Mouse (Mus musculus): Measurements from ENCODE around the gene Chdh. TPM values are rescaled to one million over a fixed set of nuclear protein-coding genes. Genes with fewer than 3 reads are reported as not detected.

Gene Chdh
- 8.8 and 13.5 TPM in 2 replicates for polyA plus RNA-seq (2012; rRNA removed)

DNA sequence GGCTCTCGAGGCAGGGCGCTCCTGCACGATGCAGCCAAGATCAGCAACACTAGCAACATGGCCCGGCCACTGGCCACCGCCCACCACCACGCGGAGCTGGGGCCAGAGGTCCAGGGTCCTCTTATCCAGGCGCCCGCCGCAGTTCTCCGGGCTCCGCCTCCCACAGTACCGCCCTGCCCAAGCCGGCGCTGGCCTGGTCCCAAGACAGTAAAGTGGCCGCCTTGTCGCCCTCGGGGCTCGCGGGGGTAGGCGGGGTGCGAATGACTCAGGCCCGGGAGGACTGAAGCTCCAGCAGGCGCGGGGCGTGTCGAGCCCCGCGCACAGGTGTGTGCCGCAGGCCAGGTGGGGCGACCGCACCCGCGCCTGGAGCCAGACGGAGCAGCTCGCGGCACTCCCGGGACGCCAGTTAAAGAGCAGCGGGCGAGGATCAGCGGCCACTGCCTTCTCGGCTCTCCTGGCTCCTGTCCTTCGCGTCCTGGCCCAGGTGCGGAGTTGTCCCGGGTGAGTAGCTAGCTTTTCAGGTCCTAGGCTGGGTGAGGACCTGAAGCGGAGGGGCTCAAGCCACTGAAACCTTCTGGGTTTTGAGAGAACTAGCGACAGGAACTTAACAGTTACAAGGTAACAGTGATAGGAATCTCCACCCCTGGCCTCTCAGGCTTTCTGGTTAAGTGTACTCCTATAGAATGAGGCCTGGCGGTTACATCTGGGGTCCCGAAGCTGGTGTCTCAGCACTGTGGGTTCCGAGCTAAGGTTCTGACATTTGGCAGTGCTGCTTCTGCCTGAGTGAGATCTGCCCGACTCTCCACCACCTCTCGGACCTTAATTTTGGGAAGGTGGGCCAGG, at the start of gene Chdh, which contains the start of gene Il17rb:
Gene Chdh, plus strand, starts transcription at position 291 of the 843 bp plus-strand sequence.
Gene Il17rb, minus strand, starts transcription at position 164 of the 843 bp plus-strand sequence.

DNA sequence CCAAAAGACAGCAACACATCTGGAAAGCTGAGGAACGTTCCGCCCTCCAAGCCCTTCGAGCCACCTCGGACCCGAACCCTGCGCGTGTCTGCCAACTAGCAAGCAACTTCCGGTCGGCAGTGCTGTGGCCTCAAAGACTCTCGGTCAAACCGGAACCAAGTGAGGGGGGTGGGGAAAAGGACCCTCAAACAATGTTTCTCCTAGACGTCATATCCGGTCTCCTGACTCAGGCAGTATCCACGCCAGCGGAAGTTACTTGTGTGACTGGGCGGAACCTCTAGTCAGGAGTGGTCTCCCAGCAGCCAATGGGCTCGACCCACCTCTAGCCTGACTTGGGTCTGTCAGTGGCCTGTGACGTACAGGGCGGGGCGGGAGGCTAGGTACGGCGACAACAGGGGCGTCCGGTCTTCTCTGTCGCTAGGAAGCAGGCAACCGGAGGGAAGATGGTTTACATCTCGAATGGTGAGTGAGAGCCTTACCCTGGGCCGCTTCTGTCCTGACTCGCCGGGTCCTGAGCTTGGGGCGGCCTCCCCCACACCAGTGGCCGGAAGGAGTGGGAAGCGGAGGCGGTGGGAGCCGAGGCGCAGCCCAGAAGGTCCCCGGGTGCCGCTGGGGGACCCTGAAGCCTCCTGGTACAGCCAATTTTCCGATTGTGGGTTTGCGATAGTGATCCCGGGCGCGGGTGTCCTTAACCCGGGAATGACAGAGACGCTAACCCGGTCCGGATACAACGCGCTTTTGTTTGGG, 40.6 kb upstream of the Chdh start, which contains the start of gene Selenok:
Gene Selenok, plus strand, starts transcription at position 234 of the 747 bp plus-strand sequence.

GRCm38 (mm10) chr14:29978254-29979204, 30.3 kb upstream of the Chdh start, which contains the start of gene Actr8:
Actr8 (plus strand) TSS chr14:29978337.

Other genes starting within 250 kb of the Chdh start
- 2.7 and 4.0 TPM in 2 replicates for gene Selenok, start 40.7 kb upstream of the Chdh start, polyA plus RNA-seq (2012; rRNA removed)
- gene Actr8, start 30.7 kb upstream of the Chdh start, polyA plus RNA-seq (2012; rRNA removed): 4.0 and 4.9 TPM in 2 replicates
- gene Il17rb, start 127 bp upstream of the Chdh start, polyA plus RNA-seq (2012; rRNA removed): 0.77 and 0.94 TPM in 2 replicates

All from stomach, adult 2 months (tissue).